Mouse (Mus musculus) midbrain, embryonic 16.5 days (tissue): Measurements from ENCODE around the gene Tenm1. TPM values are rescaled to one million over a fixed set of nuclear protein-coding genes. Genes with fewer than 3 reads are reported as not detected.

Source experiments
- ATAC-seq: fragments of 200-750 bp; cut with Nextera tagmentation; 2 replicates; pipeline ENCODE4 v1.8.0; 2017; ENCODE audit warnings: moderate TSS enrichment
- H3K27ac ChIP-seq: fragments of 300-500 bp; sonication (generic); 2 replicates; pipeline ENCODE4 v1.5.1; 2014; ENCODE audit warnings: mild to moderate bottlenecking, low read length, mixed read lengths
- H3K27me3 ChIP-seq: fragments of 300-500 bp; sonication (generic); 2 replicates; pipeline ENCODE4 v1.6.1; 2014; ENCODE audit warnings: low read depth, low read length, mixed read lengths; ENCODE audit not compliant: control insufficient read depth, insufficient read depth
- H3K36me3 ChIP-seq: fragments of 300-500 bp; sonication (generic); 2 replicates; pipeline ENCODE4 v1.6.1; 2014; ENCODE audit warnings: mild to moderate bottlenecking, low read length, moderate library complexity, mixed read lengths; ENCODE audit not compliant: control insufficient read depth, insufficient read depth
- H3K4me1 ChIP-seq: fragments of 300-500 bp; sonication (generic); 2 replicates; pipeline ENCODE4 v1.6.1; 2014; ENCODE audit warnings: mild to moderate bottlenecking, low read length, mixed read lengths; ENCODE audit not compliant: control insufficient read depth, insufficient read depth
- H3K4me2 ChIP-seq: fragments of 300-500 bp; sonication (generic); 2 replicates; pipeline ENCODE4 v1.6.1; 2014; ENCODE audit warnings: mild to moderate bottlenecking, low read length, mixed read lengths
- H3K4me3 ChIP-seq: fragments of 300-500 bp; sonication (generic); 2 replicates; pipeline ENCODE4 v1.5.1; 2014; ENCODE audit warnings: low read depth, mild to moderate bottlenecking, low read length, moderate library complexity, mixed read lengths
- H3K9ac ChIP-seq: fragments of 300-500 bp; sonication (generic); 2 replicates; pipeline ENCODE4 v1.6.1; 2014; ENCODE audit warnings: low read depth, low read length, mixed read lengths
- H3K9me3 ChIP-seq: fragments of 300-500 bp; sonication (generic); replicated peaks from 2 replicates; pipeline ENCODE4 v1.6.1; 2014; ENCODE audit warnings: mild to moderate bottlenecking, low read length, mixed read lengths; ENCODE audit not compliant: control insufficient read depth, poor library complexity, severe bottlenecking
- WGBS: fragments of 180-500 bp; shearing (Covaris S2); extraction: QIAGEN DNeasy Blood & Tissue Kit; methylation state at CpG from one replicate; pipeline ENCODE4 v1.1.7; 2014; 5-methylcytosine and 5-hydroxymethylcytosine counted together
- polyA plus RNA-seq: library from polyadenylated mRNA; unstranded; fragments of >200 nt; fragmentation: Nextera tagmentation; extraction: Ambion mirVana; gene quantifications from 2 replicates; pipeline ENCODE4 v1.2.1, GENCODE M21; 2015

Tenm1 gene
- polyA plus RNA-seq, result 42.2 and 42.5 TPM in 2 replicates

DNA sequence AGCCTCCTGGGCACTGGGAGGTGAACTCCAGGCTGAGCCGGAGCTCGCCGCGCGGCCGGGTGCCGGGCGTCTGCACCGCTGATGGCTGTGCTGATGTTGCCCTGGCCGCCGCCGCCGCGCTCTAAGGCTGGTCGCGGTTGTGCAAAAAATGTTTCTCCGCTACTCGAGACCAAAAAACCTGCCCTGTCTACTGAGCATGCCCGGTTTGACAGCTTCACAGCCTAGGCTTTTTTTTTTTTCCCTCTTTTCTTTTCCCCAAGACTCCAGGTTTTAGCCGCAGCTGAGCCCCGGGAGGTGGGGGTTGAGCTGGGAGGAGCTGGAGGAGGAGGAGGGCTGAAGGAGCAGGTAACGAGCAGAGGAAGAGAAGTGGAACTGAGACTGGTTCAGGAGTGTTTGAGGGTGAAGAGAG lies at the start of gene Tenm1:
Tenm1 (minus strand) TSS at position 272 of the 409 bp plus-strand sequence.
- peak within 1 kb of the TSS; percentile 83 for H3K27ac ChIP-seq
- no peaks in the 10 kb centered on the region for H3K9me3 ChIP-seq
- H3K4me1 ChIP-seq, result no peaks in the 10 kb centered on the region
- 22% methylated on average over 21 of the region's 22 CpGs for WGBS
- H3K36me3 ChIP-seq, result no peaks in the 10 kb centered on the region
- peak within 1 kb of the TSS; percentile 52 for H3K4me3 ChIP-seq
- peak within 1 kb of the TSS; percentile 64 for H3K4me2 ChIP-seq
- peak within 1 kb of the TSS; percentile 65 for H3K9ac ChIP-seq
- ATAC-seq, result peak; percentile 79
- no peaks in the 10 kb centered on the region for H3K27me3 ChIP-seq

DNA sequence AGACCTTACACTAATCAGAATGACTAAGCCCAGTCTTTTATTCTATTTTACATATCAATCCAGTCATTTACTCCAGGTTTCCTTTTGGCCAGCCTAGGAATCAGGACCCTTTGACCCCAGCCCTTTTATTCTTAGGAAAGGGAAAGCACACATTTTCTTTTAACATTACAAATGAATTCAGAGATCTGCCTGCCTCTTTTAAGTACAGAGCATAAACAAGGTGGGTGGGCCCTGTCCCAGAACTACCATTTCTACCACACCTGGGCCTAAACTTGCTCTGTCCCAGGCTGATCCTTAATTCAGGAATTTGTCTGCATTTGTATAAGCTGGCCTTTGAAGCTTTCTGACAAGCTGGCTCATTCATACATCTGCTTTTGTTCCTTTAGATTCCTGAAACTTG lies 38.4 kb upstream of the Tenm1 start:
- Histone ChIP-seq H3K27ac (no peak overlapping the region), H3K9ac (no peak overlapping the region), H3K4me3 (no peak overlapping the region), H3K9me3 (no peaks in the 10 kb centered on the region), H3K36me3 (no peaks in the 10 kb centered on the region), H3K4me1 (no peaks in the 10 kb centered on the region), H3K27me3 (no peaks in the 10 kb centered on the region), H3K4me2 (no peak overlapping the region)
- ATAC-seq, result no peak

DNA sequence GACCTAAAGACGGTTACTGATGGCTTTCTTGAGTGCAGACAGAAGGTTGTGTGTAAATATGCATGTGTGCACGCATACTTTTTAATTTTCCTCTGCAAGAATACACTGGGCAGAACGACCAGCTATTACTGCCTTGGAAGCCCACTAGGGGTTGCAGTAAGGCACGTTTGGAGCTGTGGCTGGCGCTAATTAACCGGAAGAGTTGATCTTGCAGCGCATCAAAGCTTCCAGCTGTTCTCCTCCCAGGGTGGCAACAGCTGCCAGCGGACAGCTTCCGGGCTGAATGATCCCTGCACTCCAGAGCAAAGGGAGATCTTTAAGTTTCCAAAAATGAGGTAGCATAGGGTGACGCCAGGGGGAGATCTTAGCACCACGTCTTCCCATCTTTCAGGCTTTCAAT lies 1.7 kb upstream of the Tenm1 start:
- Histone ChIP-seq H3K4me3 (peak overlapping the region; percentile 52), H3K4me2 (peak overlapping the region; percentile 64), H3K9ac (peak overlapping the region; percentile 65), H3K27ac (peak overlapping the region; percentile 83), H3K4me1 (no peaks in the 10 kb centered on the region), H3K27me3 (no peaks in the 10 kb centered on the region), H3K36me3 (no peaks in the 10 kb centered on the region), H3K9me3 (no peaks in the 10 kb centered on the region)
- 18% methylated on average over 11 of the region's 11 CpGs for WGBS
- peak; percentile 76 for ATAC-seq

DNA sequence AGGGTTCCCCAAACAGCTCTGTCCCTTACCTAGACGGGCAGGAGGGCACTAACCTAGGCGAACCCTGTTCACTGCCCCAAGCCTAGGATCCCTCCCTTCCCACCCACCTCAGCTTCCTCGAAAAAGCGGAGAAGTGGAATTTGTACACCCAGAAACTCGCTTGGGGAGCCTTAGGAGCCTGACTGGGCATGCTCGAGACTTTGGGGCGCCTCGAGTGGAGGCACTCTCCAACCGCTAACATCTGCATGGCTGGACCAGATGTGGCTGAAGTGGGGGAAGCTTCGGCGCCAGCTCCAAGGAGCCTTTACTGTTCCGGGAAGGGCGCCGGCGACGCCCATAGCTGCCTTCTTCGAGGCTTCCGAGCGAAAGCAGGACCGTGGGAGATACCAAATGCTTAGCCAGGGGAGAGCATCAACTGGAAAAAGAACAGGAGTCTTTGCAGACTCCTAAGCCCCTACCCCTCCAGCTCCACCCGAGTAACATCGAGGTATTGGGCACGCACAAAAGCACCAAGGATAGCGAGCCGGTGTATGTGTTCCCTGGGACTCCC lies 1.1 kb upstream of the Tenm1 start:
- WGBS, result 24% methylated on average over 24 of the region's 25 CpGs
- Histone ChIP-seq H3K4me3 (peak overlapping the region; percentile 52), H3K27ac (peak overlapping the region; percentile 83), H3K36me3 (no peaks in the 10 kb centered on the region), H3K27me3 (no peaks in the 10 kb centered on the region), H3K9me3 (no peaks in the 10 kb centered on the region), H3K4me1 (no peaks in the 10 kb centered on the region), H3K9ac (peak overlapping the region; percentile 65), H3K4me2 (peak overlapping the region; percentile 64)
- ATAC-seq, result peak; percentile 69

DNA sequence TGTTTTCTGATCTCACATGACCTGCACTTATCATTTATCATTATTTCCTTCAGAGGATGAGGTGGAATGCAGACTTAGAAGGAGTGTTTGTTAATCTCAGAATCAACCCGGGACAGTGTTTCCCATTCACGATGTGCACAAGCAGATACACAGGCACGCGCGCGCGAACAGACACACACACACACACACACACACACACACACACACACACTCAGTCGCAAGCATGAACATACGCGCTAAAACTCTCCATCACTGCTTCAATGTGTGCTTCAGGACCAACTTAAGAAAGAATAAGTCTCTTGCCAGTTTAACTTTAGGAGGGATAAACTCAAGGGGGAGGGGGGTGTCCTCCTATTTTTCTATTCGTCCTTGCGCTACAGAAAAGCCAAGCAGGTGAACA lies 411 bp upstream of the Tenm1 start:
- H3K4me3 ChIP-seq, result peak overlapping the region; percentile 52
- H3K4me2 ChIP-seq, result peak overlapping the region; percentile 64
- no peaks in the 10 kb centered on the region for H3K36me3 ChIP-seq
- H3K27ac ChIP-seq, result peak overlapping the region; percentile 83
- H3K4me1 ChIP-seq, result no peaks in the 10 kb centered on the region
- H3K9me3 ChIP-seq, result no peaks in the 10 kb centered on the region
- ATAC-seq, result peak; percentile 19; the same call in 1 of the 2 replicates
- H3K27me3 ChIP-seq, result no peaks in the 10 kb centered on the region
- peak overlapping the region; percentile 65; the same call in 1 of the 2 replicates for H3K9ac ChIP-seq
- 17% methylated on average over 12 of the region's 12 CpGs for WGBS

DNA sequence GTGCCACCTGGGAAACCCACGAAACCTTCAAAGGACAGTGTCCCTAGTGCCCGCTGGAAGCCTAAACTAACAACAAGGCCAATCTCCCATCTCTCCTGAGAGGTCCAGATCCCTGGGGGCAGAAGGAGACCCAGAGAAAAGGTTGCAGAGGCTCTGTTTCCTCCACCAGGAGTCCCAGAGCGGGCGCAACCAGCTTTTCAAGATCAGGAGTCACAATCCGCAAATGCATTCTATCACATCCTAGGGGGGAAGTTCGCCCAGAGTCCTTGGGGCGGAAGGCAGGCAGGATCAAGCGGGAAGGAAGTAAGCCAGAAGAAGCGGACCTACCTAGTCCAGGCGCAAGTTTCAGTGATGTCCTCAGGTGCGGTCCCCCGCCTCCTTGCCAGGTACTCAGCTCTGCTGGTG lies 963 bp downstream of the Tenm1 start:
- Histone ChIP-seq H3K4me3 (peak overlapping the region; percentile 52), H3K27me3 (no peaks in the 10 kb centered on the region), H3K9me3 (no peaks in the 10 kb centered on the region), H3K4me1 (no peaks in the 10 kb centered on the region), H3K9ac (peak overlapping the region; percentile 65), H3K27ac (peak overlapping the region; percentile 83), H3K4me2 (peak overlapping the region; percentile 64), H3K36me3 (no peaks in the 10 kb centered on the region)
- WGBS, result 19% methylated on average over 12 of the region's 12 CpGs
- ATAC-seq, result no peak

DNA sequence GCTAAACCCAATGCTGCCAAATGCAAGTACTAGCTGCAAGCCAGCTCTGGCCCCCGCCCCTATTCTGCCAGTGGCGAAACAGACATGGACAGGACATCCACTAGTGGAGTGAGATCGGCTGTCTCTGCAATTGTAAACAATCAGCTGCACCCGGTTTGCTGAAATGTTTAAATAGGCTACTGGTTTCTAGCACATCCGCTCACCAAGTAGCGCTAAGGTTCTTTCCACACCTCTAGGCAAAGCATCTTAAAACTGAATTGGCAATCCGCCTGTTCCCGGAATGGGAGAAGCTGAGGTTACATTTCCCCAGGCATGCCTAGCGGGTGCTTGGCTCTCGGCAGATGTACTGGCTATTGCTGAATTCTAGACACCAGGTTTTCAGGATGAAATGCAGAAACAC lies 1.8 kb downstream of the Tenm1 start:
- peak overlapping the region; percentile 64 for H3K27ac ChIP-seq
- H3K9ac ChIP-seq, result peak overlapping the region; percentile 65
- no peaks in the 10 kb centered on the region for H3K36me3 ChIP-seq
- peak overlapping the region; percentile 64 for H3K4me2 ChIP-seq
- H3K4me3 ChIP-seq, result peak overlapping the region; percentile 52
- H3K27me3 ChIP-seq, result no peaks in the 10 kb centered on the region
- H3K4me1 ChIP-seq, result no peaks in the 10 kb centered on the region
- WGBS, result 15% methylated on average over 10 of the region's 10 CpGs
- H3K9me3 ChIP-seq, result no peaks in the 10 kb centered on the region
- ATAC-seq, result no peak

DNA sequence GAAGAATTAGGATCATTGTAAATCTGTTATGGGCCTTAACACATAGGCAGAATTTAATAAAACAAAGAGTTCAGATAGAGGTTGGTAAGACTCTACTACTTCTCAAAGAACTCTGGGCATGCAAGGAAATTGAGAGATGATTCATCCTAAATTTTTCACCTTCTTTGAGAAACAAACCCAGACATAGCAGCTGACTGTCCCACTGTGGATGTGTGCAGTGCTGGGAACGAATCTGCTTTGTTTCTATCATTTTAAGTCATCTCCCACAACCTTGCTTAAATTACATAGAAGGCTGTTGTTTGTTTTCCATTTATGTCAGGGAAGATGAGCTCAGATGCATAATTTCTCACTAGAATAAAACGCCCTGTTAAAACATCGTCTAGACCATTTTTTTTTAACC lies 31.0 kb downstream of the Tenm1 start:
- no peak overlapping the region for H3K4me3 ChIP-seq
- no peaks in the 10 kb centered on the region for H3K36me3 ChIP-seq
- no peak overlapping the region for H3K27ac ChIP-seq
- H3K4me1 ChIP-seq, result no peaks in the 10 kb centered on the region
- 78% methylated on average over 3 of the region's 3 CpGs for WGBS
- no peak for ATAC-seq
- no peaks in the 10 kb centered on the region for H3K27me3 ChIP-seq
- no peak overlapping the region for H3K4me2 ChIP-seq
- H3K9ac ChIP-seq, result no peak overlapping the region
- H3K9me3 ChIP-seq, result no peaks in the 10 kb centered on the region

DNA sequence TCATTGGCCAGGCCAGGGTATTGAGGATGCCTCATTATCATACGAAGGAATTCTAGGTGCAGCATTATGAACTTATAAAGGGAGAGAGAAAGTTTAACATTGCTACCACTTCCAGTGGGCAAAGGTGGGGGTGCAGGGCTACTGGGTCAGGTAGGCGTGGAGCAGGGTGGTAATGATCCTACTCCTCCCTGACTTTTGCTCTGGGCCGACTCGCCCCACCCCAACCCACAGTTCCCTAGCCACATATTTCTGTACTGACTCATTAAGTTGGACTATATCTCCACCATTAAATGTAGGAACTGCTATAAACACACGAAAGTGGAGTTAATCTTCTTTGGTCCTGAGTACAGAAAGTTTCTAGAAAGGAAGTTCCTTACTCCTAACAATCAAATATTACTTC lies 40.8 kb downstream of the Tenm1 start:
- no peaks in the 10 kb centered on the region for H3K4me1 ChIP-seq
- H3K27ac ChIP-seq, result no peak overlapping the region
- H3K36me3 ChIP-seq, result no peaks in the 10 kb centered on the region
- H3K9ac ChIP-seq, result no peak overlapping the region
- no peak overlapping the region for H3K4me3 ChIP-seq
- no peaks in the 10 kb centered on the region for H3K27me3 ChIP-seq
- no peak overlapping the region for H3K4me2 ChIP-seq
- H3K9me3 ChIP-seq, result no peaks in the 10 kb centered on the region
- 83% methylated on average over 5 of the region's 5 CpGs for WGBS
- no peak for ATAC-seq
